Mouse (Mus musculus) cerebellum, adult (tissue): ENCODE results near the gene Ski.

ENCODE experiments used
- ATAC-seq: cut with Nextera tagmentation; 2 replicates; pipeline ENCODE4 v1.9.2; 2017; ENCODE audit warnings: mild to moderate bottlenecking, moderate library complexity, mixed read lengths; ENCODE audit not compliant: insufficient number of reproducible peaks, low FRiP score, low TSS enrichment

Ski gene

GRCm38 (mm10) chr4:155137891-155138290 lies 84.5 kb downstream of the Ski start:
- ATAC-seq, result no peak

GRCm38 (mm10) chr4:155135909-155136585 lies 86.3 kb downstream of the Ski start:
- no peak for ATAC-seq

GRCm38 (mm10) chr4:155134686-155135172 lies 87.7 kb downstream of the Ski start:
- ATAC-seq, result no peak

- no peak for ATAC-seq
These were observed 88.6 kb downstream of the Ski start for GRCm38 (mm10) chr4:155133658-155134417.

GRCm38 (mm10) chr4:155133188-155133587 lies 89.2 kb downstream of the Ski start:
- ATAC-seq, result no peak

GRCm38 (mm10) chr4:155130616-155131015 lies 91.8 kb downstream of the Ski start:
- no peak for ATAC-seq

GRCm38 (mm10) chr4:155129996-155130395 lies 92.4 kb downstream of the Ski start:
- peak; percentile 69; the same call in 1 of the 2 replicates for ATAC-seq

- 0 out of 2 replicates have a peak, but pooled peaks have one; percentile 11 for ATAC-seq
These were observed 93.1 kb downstream of the Ski start for GRCm38 (mm10) chr4:155129132-155129917.

GRCm38 (mm10) chr4:155128411-155128810 lies 94.0 kb downstream of the Ski start:
- ATAC-seq, result no peak

GRCm38 (mm10) chr4:155126602-155127372 lies 95.6 kb downstream of the Ski start:
- ATAC-seq, result no peak

- no peak for ATAC-seq
These were observed 96.2 kb downstream of the Ski start for GRCm38 (mm10) chr4:155126194-155126593.

- no peak for ATAC-seq
These were observed 97.1 kb downstream of the Ski start for GRCm38 (mm10) chr4:155125310-155125709.

- ATAC-seq, result no peak
These were observed 98.4 kb downstream of the Ski start for GRCm38 (mm10) chr4:155123868-155124534.

GRCm38 (mm10) chr4:155122444-155123040 lies 99.8 kb downstream of the Ski start:
- ATAC-seq, result no peak

GRCm38 (mm10) chr4:155121915-155122443 lies 100.4 kb downstream of the Ski start:
- no peak for ATAC-seq

GRCm38 (mm10) chr4:155121222-155121621 lies 101.2 kb downstream of the Ski start:
- no peak for ATAC-seq

GRCm38 (mm10) chr4:155120583-155120982 lies 101.8 kb downstream of the Ski start:
- no peak for ATAC-seq

- no peak for ATAC-seq
These were observed 102.4 kb downstream of the Ski start for GRCm38 (mm10) chr4:155120038-155120437.

GRCm38 (mm10) chr4:155118278-155118677 lies 104.1 kb downstream of the Ski start:
- ATAC-seq, result no peak
